Mouse (Mus musculus) ES-E14 (cell line): ENCODE measurements around the gene Chsy1.

ENCODE experiments used
- CHD2 ChIP-seq: IDR thresholded peaks from 2 replicates; pipeline ENCODE4 v1.6.1; 2014; ENCODE audit warnings: mild to moderate bottlenecking, low read depth, low read length, inconsistent platforms
- MAFK ChIP-seq: IDR thresholded peaks from 2 replicates; pipeline ENCODE4 v1.6.1; 2014; ENCODE audit warnings: mild to moderate bottlenecking, low read depth, low read length, inconsistent platforms; ENCODE audit not compliant: insufficient read depth
- ZNF384 ChIP-seq: IDR thresholded peaks from 2 replicates; pipeline ENCODE4 v1.6.1; 2012; ENCODE audit warnings: low read depth, low read length, inconsistent platforms

DNA sequence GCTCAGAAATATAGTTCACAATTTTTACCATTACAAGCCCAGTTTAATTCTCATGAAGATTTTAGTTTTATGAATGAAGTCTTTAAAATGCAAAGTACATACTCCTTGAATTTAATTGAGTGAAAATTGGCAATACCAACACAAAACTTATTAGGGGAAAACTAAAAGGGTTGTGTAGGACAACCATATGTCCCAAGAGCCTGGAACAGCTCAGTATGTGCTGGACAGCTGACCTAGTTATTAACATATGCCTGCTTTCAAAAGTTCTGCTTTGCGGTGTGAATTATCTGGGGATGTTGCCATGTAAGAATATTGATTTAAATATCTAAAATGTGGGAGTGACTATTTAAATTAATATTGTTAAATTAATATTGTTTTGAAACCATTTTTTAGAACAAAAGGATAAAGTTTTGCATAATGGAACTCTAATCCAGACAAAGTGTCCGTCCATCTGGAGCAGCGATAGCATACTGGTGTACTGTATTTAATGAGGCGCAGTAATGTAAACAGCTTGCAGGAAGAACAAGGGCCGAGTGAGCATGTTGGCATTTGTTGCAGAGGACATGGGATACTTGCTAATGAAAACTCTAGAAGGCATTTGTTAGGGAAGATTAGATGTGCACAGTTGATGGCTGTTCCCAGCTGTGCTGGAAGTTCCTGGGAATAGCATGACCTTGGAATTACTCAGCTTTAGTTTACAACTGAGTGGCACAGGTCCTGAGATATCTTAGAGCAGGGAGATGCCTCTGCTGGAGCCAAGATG is 55.9 kb downstream of the Chsy1 start:
- no peak for TF ChIP-seq MAFK
- TF ChIP-seq ZNF384: no peak
- no peak for TF ChIP-seq CHD2
